Comparison of ENCODE assay signal across 9 mouse cellular contexts in genomic region chr10:88451221-88451620, GRCm38 (mm10). TPM values are rescaled to one million over a fixed set of nuclear protein-coding genes. Genes with fewer than 3 reads are reported as not detected.
DNase-seq lines count a peak whose midpoint lies in the region; ATAC-seq and TF ChIP-seq lines count a peak whose summit lies in the region.
"Had no signal": no experiment of that assay in that cellular context is flagged by ENCODE, and none has a peak within 500 bp of the region (broad histone marks: within the 10 kb centered on the region; RNA-seq: fewer than 3 reads in every experiment).

No protein-coding gene starts in this region.

- no peaks in the 10 kb centered on the region for H3K27me3 ChIP-seq in midbrain, embryonic 11.5 days (ENCODE audit: control insufficient read depth, insufficient read depth, low read length)
- H3K27me3 ChIP-seq: embryonic facial prominence, embryonic 13.5 days had no signal

- H3K9ac ChIP-seq in midbrain, embryonic 11.5 days (ENCODE audit: low read length): no peak overlapping the region
- H3K9ac ChIP-seq: embryonic facial prominence, embryonic 13.5 days had no signal

- DNase-seq in heart, adult 18-20 months: peak; percentile 65 to 70
- DNase-seq in heart, adult 11 months: no peak
- DNase-seq in urinary bladder, postnatal 14 days (ENCODE audit: low spot score): peak; percentile 32
- DNase-seq in urinary bladder, postnatal 10 days (ENCODE audit: low spot score): no peak
- peak; percentile 50 to 52 for DNase-seq in layer of hippocampus, adult 2 months (ENCODE audit: low spot score in 2 of 2)
- DNase-seq in telencephalon, adult 2 months (ENCODE audit: low read depth, low spot score): peak; percentile 67
- DNase-seq in midbrain, embryonic 11.5 days (ENCODE audit: low spot score, missing footprints): no peak
- no peak for DNase-seq in urinary bladder, postnatal 25 days (ENCODE audit: low spot score)

- H3K9me3 ChIP-seq in midbrain, embryonic 11.5 days (ENCODE audit: control insufficient read depth, low read length): no peaks in the 10 kb centered on the region
- H3K9me3 ChIP-seq: embryonic facial prominence, embryonic 13.5 days had no signal

- 84% methylated on average over 2 of the region's 2 CpGs for WGBS in midbrain, embryonic 11.5 days

- H3K36me3 ChIP-seq in midbrain, embryonic 11.5 days (ENCODE audit: control insufficient read depth, insufficient read depth, low read length): no peaks in the 10 kb centered on the region
- H3K36me3 ChIP-seq: embryonic facial prominence, embryonic 13.5 days had no signal

- H3K27ac ChIP-seq in layer of hippocampus, adult 2 months: no peak overlapping the region
- H3K27ac ChIP-seq in midbrain, embryonic 11.5 days (ENCODE audit: low read depth, low read length): no peak overlapping the region
- H3K27ac ChIP-seq: embryonic facial prominence, embryonic 13.5 days had no signal

- no peaks in the 10 kb centered on the region for H3K4me1 ChIP-seq in midbrain, embryonic 11.5 days (ENCODE audit: control insufficient read depth, insufficient read depth, low read length)

- ATAC-seq in midbrain, embryonic 11.5 days (ENCODE audit: low FRiP score): no peak

- no peak overlapping the region for H3K4me3 ChIP-seq in layer of hippocampus, adult 2 months
- H3K4me3 ChIP-seq in midbrain, embryonic 11.5 days (ENCODE audit: low read depth, low read length): no peak overlapping the region
- H3K4me3 ChIP-seq: embryonic facial prominence, embryonic 13.5 days had no signal

- no peak overlapping the region for H3K4me2 ChIP-seq in midbrain, embryonic 11.5 days
- H3K4me2 ChIP-seq: embryonic facial prominence, embryonic 13.5 days had no signal

- TF ChIP-seq CTCF in layer of hippocampus, adult 2 months (conservative IDR thresholded peaks at IDR 0.05): no peak

RNA-seq across cellular contexts. Expression of gene Sycp3, which starts 8.1 kb away (rescaled TPM):
- total RNA-seq in heart, adult 18-20 months (2021): under 1 TPM in 1 of 2 experiments, not detected in 1; 0.41 TPM
- total RNA-seq in layer of hippocampus, adult 2 months (2021): 1 to 10 TPM in 1 of 2 experiments, under 1 TPM in 1; 0.44 to 1.4 TPM
- polyA plus RNA-seq in midbrain, embryonic 11.5 days (2014; fragmentation: Nextera tagmentation; extraction: Ambion mirVana): 0.19 TPM in 1 of 2 replicates, not detected in the other

RNA-seq across cellular contexts. Expression of gene Chpt1, which starts 52.7 kb away (rescaled TPM):
- total RNA-seq in heart, adult 18-20 months (2021): 100 to 1,000 TPM; 329 to 344 TPM
- total RNA-seq in layer of hippocampus, adult 2 months (2021): 10 to 100 TPM; 42.2 to 44.9 TPM
- polyA plus RNA-seq in midbrain, embryonic 11.5 days (2014; fragmentation: Nextera tagmentation; extraction: Ambion mirVana): 20.6 and 20.8 TPM in 2 replicates

Comparison
In these comparisons a context has a peak if more than half of its experiments do, and no peak if none do; other contexts are left out.
1. DNase-seq: peak in heart, adult 18-20 months (2 of 2), urinary bladder, postnatal 14 days (single experiment), layer of hippocampus, adult 2 months (2 of 2) and telencephalon, adult 2 months (single experiment); none in heart, adult 11 months (single experiment), urinary bladder, postnatal 10 days (single experiment), midbrain, embryonic 11.5 days (single experiment) and urinary bladder, postnatal 25 days (single experiment).
2. RNA of gene Chpt1, which starts 52.7 kb away (total RNA-seq): 329 to 344 TPM in heart, adult 18-20 months; 42.2 to 44.9 TPM in layer of hippocampus, adult 2 months; every median in the first group is over 4 times any median in the second.